Mouse (Mus musculus): ENCODE results near the gene Pld3.

The Pld3 gene

GRCm38 (mm10) chr7:27552931-27553513 lies at the start of gene Pld3, which contains the start of gene 2310022A10Rik:
Pld3 (minus strand) TSS chr7:27553218.
2310022A10Rik (plus strand) TSS chr7:27553233.
- peak; percentile 97 to 98 for DNase-seq

DNA sequence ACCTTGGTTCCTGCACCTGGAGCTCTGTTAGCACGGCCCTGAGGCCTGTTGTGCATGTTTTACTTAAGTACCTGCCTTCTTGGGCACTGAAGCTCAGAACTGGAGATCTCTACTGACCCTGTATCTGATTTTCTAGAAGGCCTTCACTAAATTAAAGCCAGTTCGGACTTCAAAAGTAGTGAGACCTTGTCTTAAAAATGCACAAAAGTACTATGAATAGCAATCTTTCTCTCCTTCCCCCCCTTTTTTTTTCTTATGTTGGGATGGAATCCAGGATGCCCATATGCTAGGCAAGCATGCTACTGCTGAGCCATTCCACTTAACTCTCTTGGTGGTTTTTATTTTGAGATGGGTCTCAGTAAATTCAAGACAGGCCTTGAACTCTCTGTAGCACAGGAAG lies 49.1 kb upstream of the Pld3 start:
- no peak for DNase-seq

- DNase-seq: peak; percentile 64 to 66
Measured at GRCm38 (mm10) chr7:27601628-27602027, 48.6 kb upstream of the Pld3 start.

DNA sequence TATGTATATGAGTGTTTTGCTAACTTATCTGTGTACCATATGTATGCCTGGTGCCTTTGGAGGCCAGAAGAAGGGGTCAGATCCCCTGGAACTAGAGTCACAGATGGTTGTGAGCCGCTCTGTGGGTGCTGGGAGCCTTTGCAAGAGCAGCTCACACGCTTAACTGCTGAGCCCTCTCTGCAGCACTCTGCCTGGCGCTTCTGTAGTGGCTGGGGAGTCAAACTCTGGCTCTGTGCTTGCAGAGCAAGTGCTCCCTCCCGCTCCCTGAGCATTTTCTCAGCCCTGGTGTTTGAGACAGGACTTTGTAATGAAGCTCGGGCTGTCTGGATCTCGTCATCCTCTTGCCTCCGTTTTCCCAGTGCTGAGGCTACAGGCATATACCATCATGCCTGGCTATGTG lies 45.0 kb upstream of the Pld3 start:
- DNase-seq: peak; percentile 8 to 25

GRCm38 (mm10) chr7:27596586-27597503 lies 43.8 kb upstream of the Pld3 start:
- DNase-seq: peak; percentile 28 to 43

GRCm38 (mm10) chr7:27592934-27593645 lies 40.1 kb upstream of the Pld3 start:
- peak; percentile 23 to 34 for DNase-seq

DNA sequence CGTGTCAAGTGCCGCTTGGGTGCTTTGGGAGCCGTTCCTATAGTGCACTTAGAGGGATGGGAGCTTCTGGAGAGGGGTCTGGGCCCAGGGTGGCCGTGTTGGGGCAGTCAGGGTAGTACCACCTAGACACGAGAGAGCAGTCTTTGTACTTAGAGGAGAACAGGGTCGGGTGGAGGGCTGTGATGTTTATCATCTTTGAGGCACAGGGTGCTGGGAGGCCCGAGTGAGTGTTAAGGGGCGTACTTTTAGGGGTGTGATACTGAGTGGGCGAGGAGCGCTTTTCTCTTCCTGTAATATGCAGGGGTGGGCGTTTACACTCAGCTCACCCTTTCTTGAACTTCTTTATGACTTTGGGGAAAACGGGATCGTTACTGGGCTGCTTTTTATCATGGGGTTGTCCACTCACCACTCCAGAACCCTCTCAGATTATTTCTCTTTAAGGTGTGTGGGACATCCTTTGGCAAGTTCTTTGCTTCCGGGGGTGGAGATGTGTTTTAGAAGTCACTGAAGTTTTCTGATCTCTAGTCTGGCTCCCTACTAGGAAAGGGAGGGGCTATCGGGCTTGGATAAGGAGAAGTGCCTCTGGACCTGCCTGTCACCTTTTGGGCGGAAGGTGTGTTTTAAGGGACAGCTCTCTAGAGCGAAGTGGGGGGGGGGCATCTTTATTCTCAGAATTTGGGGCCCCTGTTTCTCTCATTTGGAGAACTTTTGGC lies 39.4 kb upstream of the Pld3 start:
- peak in 1 of 2 experiments; percentile 20 for DNase-seq

DNA sequence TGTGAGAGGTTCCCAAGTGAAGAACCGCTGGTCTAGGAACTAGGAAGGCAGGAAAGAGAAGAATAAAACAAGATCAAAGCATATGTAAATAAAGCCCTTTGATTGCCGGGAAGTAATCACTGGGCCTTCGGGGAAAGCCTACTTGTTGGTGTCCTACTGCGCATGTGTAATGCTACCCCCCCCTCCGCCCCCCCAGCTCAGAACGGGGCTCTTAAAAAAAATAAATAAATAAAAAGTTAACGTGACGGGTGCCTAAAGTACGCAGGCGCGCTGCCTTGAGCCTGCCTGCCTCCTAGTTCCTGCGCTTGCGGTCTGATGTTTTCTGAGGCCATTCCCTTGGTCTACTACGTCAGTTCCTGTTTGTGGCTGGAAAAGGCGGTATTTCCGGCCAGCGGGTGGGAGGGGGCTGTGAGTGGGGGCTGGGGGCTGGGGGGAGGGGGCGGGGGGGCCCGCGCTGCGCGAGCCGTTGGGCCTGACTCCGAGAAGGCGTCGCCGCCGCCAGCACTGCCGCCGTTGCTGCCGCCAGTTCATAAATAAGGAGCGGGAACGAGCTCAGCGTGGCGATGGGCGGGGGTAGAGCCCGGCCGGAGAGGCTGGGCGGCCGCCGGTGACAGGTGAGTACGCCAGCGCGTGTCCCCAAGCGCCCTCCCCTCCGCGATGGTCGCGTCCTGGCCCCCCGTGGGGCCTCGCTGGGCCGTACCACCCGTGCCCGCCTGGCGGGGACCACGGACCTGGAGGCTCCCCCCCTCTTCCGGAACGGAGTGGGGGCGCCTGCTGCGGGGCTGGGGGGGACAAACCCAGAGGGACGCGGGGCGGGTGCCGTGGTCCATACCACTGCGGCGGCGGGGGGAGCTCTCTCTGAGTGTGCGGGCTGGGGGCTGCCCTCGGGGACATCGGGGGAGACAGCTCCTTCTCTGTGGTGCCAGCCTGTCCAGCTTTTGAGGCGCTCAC lies 38.5 kb upstream of the Pld3 start, which contains the start of gene Akt2:
TSS of gene Akt2 (plus strand) at position 287 of the 951 bp plus-strand sequence.
- peak; percentile 96 to 98 for DNase-seq

DNA sequence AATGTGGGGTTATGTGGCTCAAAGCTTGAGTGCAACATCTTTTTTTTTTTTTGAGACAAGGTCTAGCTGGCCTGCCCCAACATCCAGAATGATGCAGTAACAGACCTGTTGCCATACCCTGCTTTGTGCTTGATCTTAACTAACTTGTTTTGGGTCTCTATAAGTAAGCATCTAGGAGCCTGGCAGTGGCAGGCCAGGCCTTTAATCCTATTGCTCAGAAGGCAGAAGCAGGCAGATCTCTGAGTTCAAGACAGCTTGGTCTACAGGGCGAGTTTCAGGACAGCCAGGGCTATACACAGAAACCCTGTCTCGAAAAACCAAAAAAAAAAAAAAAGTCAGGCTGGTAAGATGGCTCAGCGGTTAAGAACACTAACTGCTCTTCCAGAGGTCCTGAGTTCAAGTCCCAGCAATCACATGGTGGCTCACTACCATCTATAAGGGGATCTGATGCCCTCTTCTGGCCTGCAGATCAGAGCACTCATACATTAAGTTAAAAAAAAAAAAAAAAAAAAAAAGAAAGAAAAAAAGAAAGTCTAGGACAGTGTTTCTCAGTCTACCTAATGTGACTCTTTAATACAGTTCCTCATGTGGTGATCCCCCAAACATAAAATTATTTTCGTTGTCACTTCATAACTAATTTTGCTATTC lies 37.7 kb upstream of the Pld3 start:
- peak in 1 of 2 experiments; percentile 39 for DNase-seq

DNA sequence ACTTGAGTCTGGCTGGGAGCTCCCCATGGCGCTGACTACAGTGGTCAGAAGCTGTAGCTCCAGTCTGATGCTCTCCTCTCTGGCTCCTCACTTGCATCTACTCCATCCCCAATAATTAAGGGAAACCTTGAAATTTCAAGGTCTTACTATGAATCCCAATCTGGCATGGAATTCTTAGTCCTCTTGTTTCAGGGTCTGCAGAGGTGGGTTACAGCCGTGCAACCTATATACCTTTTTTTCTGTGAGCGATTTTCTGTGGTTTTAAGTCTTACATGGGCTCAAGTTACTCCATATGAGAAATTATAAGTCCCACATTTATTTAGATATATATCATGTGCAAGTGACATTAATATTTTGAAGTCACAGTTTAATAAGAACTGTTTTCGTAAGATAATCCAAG lies 37.1 kb upstream of the Pld3 start:
- no peak for DNase-seq

DNA sequence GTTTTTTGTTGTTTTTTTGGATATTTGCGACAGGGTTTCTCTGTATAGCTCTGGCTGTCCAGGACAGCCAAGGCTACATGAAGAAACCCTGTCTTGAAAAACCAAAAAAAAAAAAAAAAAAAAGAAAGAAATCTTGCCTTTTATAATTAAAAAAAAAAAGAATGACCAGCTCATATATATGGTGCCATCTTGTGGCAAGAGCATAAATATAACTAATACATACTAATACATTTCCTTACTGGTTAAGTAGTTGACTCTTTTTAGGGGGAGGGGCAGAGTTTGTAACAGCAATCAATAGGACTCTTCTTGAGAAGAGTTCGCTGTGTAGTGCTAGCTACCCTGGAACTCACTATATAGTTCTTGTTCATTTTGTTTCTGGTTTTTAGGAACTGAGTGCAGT lies 34.7 kb upstream of the Pld3 start:
- DNase-seq: no peak

DNA sequence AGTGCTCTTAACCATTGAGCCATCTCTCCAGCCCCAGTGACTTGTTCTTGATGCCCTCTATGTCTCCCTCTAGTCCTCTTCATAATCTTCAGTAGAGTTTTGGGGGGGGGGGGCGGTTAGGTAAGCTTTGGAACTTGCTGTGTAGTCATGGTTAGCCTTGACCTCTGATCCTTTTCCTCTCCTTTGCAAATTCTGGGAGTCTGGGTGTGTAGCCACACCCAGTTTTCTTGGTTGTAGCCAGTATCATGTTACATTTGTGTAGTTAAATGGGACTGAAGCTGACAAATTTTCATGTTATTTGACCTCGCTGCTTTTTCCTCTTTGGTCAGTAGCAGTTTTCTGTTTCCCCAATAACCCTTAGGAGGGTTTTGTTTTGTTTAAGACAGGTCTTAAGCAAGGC lies 33.8 kb upstream of the Pld3 start:
- DNase-seq: no peak

DNA sequence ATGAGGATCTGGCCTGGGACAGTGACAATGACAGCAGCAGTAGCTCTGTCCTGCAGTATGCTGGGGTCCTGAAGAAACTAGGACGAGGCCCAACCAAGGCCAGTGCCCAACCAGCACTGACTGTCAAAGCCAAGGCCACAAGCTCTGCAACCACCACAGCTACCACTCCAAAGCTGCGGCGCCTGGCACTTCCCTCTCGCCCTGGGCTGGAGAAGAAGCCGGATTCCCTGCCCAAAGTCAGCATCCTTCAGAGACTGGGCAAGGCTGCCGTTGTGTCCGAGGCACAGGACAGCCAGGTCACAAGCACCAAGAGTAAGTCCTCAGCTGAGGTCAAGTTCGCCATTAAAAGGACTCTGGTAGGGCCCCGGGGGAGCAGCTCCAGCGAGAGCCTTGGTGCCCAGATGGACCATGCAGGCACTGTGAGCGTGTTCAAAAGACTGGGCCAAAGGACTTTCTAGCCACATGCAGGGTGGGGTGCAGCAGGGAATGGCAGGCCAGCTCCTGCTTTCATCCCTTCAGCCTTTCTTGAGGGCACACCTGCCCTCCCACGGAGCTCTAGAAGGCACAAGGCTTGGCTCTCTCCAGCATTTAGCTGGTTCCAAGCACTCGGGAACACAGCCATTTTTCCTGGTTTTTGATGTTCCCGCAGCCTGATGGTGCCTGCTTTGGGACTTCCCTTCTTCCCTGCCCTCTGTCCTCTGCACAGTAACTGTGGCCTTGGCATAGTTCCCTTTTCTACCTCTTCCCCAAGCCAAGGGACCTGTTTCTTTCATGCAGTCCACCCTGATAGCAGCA lies 27.6 kb upstream of the Pld3 start:
- DNase-seq: no peak

DNA sequence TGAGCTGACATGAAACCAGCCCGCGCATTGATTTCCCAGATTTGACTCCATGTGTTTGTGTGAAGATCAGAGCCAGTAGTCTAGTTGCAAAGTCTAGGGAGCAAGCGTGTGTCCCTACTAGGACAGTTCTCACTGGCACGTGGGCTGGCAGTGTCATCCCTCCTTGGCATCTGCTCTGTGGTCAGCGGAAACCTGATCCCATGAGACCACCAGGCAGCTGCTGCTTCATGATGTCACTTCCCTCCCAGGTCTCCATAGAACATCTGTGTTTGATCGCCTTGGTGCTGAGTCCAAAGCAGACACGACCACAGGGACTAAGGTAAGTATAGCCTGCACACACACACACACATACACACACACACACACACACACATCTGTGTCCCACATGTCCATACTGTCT lies 25.4 kb upstream of the Pld3 start:
- no peak for DNase-seq

DNA sequence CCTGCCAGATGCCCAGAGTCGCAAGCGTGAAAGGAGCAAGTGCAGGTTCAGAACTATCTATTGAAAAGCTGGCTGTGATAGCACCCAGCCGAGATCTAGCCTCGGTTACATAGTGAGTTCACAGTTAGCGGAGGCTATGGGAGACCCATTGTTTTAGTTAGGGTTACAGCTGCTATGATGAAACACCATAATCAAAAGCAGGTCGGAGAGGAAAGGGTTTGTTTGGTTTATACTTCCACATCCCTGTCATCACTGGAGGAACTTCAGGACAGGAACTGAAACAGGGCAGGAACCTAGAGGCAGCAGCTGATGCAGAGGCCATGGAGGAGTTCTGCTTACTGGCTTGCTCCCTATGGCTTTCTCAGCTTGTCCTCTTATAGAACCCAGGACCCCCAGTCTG lies 24.6 kb upstream of the Pld3 start:
- DNase-seq: no peak

DNA sequence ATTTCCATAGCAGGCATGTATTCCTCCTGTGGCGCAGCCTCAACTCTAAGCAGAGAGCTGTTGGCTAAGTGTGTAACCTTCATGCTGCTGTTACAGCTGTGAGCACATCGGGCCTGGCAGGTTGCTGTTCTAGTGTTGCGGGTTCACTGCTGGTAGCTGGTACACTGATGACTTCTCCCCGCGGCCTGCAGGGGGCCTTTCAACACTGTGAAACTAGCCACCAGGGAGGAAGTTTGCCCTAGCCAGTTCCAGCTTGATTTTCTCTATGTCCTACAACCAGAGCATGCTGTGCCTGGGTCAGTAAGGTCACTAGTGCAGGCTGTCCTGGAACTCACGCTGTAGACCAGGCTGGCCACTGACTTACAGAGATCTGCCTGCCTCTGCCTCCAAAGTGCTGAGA lies 23.9 kb upstream of the Pld3 start:
- peak; percentile 57 to 67 for DNase-seq

GRCm38 (mm10) chr7:27574124-27574880 lies 21.3 kb upstream of the Pld3 start:
- no peak for DNase-seq

- DNase-seq: no peak
Measured at GRCm38 (mm10) chr7:27572133-27572532, 19.1 kb upstream of the Pld3 start.

GRCm38 (mm10) chr7:27569580-27570224 lies 16.7 kb upstream of the Pld3 start:
- peak; percentile 28 to 29 for DNase-seq
